Mouse (Mus musculus) kidney, adult 2 months (tissue): ENCODE results near the gene Mtfmt.

Experiments used
- CTCF ChIP-seq: fragments of 200-500 bp; conservative IDR thresholded peaks from 2 replicates; pipeline ENCODE4 v1.5.1; 2011; ENCODE audit warnings: low read depth, mild to moderate bottlenecking, control low read depth, low read length, moderate library complexity, mixed read lengths; ENCODE audit not compliant: insufficient read depth, insufficient read length
- POLR2A ChIP-seq: fragments of 200-500 bp; IDR thresholded peaks from one replicate; pipeline ENCODE4 v1.6.1; 2011; ENCODE audit warnings: low read depth, low read length, control low read depth

- TF ChIP-seq POLR2A (no peak), CTCF (no peak)
Observed at GRCm38 (mm10) chr9:65390752-65391612, 44.6 kb upstream of the Mtfmt start.
